Mouse (Mus musculus) activated CD4-positive, CD25-positive, alpha-beta regulatory T cell, adult 4 months (primary cell): ENCODE results near the gene Igfbp4. TPM values are rescaled to one million over a fixed set of nuclear protein-coding genes. Genes with fewer than 3 reads are reported as not detected.
A peak's percentile ranks its signal among the peaks of the same experiment; 100 is the strongest.

Experiments
- ATAC-seq: one replicate; pipeline ENCODE4 v1.8.0; 2017
- polyA plus RNA-seq, 2 experiments: library from polyadenylated mRNA; unstranded; fragments of 100-300 nt; shearing (Covaris generic); gene quantifications; one replicate each; pipeline ENCODE4 v1.2.1; 2017

Igfbp4 gene
- 10 to 100 TPM; 33.7 to 43.6 TPM for polyA plus RNA-seq

- ATAC-seq: no peak
Measured at GRCm38 (mm10) chr11:99041051-99041729, at the start of gene Igfbp4. Gene Igfbp4 (plus strand): TSS chr11:99041244.

DNA sequence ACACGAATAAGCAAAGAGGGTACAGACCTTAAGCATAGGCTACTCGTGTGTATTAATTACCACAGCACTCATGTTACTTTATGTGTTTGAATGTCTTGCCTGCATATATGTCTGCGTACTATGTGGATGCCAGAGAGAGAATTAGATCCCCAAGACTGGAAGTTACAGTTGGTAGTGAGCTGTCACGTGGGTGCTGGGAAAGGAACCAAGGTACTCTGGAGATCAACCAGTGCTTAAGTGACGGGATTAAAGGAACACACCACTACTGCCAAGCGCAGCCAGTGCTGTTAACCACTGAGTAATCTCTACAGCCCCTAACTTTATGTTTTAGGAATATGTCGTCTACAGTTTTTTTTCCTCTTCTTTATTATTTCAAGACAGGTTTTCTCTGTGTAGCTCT lies 45.1 kb upstream of the Igfbp4 start:
- ATAC-seq: no peak

GRCm38 (mm10) chr11:98997659-98998058 lies 43.4 kb upstream of the Igfbp4 start:
- ATAC-seq: no peak

- no peak for ATAC-seq
Measured at GRCm38 (mm10) chr11:98998776-98999175, 42.3 kb upstream of the Igfbp4 start.

GRCm38 (mm10) chr11:98999243-98999642 lies 41.8 kb upstream of the Igfbp4 start:
- ATAC-seq: no peak

DNA sequence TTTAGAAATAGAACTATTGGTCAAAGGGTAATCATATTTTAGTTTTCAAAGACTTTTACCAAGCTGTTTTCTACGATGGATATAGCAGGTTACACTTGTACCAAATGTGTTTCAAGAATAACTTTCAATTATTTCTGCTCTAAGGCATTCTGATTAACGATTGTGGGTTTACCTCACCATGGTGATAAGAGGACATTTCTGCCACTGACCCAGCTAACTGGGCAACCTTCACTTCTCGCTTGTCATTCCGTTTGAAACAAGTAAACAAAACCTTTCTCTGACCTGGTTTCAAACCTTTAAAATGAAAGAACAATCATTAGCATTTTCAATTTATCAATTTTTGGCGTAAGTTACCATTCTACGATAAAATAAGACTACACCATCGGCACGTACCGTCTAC lies 34.3 kb upstream of the Igfbp4 start:
- ATAC-seq: no peak

DNA sequence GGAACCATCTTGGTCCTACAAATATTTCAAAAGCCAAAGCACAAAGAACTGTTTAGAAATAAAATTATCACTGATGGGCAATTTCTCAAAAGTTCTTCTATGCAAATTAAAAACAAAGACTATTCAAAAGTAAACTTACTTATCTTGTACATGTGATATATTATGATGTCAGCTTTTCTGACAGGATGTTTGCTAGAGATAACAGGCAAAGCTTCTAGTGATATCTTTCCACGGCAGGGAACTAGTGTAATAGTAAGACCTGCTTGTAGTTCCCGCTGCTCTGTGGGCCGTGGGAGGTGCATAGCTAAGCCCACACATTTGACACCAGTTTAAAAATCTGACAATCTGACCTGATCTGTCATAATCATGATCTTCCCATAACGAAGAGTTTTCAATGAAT lies 30.9 kb upstream of the Igfbp4 start:
- peak; percentile 77 for ATAC-seq

DNA sequence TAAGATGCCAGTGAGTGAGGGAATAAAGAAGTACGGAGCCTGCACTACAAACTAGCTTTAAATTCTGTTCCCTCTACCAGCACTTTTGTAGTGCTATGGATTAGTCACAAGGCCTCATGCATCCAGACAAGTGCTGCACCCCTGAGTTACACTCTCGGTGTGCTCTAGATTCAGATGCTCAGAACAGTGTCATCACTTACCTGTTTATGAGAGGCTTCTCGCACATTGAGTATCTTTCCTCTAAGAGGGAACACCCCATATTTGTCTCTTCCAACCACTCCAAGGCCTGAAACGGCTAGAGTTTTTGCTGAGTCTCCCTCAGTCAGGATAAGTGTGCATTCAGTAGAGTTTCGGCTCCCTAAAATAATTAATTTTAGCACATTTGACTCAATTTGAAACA lies 30.3 kb upstream of the Igfbp4 start:
- no peak for ATAC-seq

DNA sequence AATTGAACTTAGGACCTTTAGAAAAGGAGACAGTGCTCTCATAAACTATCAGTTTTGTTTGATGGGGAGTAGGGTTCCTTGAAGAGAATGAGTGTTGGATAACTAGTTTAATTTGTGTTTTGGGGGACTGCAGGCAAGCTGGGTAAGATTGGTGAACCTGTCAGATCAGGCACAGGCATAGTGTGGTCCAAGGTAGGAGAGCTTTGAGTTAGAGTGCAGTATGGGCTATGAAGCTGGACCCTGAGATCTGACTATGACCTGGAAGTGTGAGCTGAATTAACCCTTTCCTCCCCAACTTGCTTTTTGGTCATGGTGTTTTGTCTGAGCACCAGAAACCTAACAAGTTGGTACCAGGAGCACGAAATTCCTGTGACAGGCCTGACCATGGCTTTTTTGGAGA lies 27.2 kb upstream of the Igfbp4 start:
- ATAC-seq: no peak

DNA sequence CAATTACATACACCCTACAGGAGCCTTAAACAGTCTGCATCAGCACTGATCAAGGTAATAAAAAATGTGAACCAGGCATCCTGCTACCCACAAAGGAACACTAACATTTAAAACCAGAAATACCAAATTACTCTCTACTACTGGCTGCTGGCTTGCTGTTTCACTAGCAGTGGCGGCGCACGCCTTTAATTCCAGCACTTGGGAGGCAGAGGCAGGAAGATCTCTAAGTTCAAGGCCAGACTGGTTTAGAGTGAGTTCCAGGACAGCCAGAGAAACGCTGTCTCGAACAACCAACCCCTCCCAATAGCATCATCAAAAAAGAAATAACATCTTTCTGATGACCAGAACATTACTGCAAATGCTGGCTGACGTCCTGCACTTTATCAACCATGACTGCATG lies 21.2 kb upstream of the Igfbp4 start:
- no peak for ATAC-seq

DNA sequence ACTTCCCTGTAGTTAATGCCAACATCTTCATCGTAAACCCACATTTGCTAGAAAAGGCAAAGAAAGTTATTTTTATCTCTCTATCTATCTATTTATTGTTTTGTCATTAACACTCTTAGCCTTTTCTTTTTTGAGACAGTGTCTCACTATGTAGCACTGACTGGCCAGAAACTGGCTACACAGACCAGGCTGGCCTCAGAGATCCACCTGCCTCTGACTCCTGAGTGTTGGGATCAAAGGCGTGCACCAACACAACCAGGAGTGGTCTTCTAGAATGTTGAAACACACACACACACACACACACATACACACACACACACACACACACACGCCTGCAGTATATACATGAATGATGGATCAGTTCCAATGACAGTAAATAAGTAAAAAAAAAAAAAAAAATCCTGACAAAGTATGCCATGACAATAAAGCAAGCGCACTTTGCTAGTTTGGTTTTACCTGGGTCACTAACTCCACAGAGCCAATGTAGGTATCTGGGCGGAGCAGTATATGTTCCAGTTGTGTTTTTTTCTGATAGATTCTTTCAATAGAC lies 18.6 kb upstream of the Igfbp4 start:
- ATAC-seq: no peak

DNA sequence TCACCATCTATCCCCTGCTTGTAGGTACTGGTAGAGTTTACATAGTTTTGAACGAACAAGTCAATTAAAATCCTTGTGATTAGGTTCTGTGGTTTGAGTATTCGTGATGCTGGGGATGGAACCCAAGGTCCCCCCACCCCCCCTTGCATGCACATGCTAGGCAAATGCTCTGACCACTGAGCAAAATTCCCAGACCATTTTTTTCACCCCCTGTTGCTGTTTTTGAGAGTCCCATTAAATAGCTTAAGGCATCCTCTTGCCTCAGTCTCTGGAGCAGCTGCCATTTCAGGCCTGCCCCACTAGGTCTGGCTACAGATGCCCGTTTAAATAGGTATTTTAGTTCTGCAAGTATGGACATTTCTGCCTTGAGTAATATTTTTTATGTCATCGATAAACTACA lies 17.9 kb upstream of the Igfbp4 start:
- no peak for ATAC-seq

- ATAC-seq: peak; percentile 95
Measured at GRCm38 (mm10) chr11:99023500-99024467, 17.3 kb upstream of the Igfbp4 start, which contains the start of gene Top2a. Gene Top2a (minus strand): TSS chr11:99024189.

DNA sequence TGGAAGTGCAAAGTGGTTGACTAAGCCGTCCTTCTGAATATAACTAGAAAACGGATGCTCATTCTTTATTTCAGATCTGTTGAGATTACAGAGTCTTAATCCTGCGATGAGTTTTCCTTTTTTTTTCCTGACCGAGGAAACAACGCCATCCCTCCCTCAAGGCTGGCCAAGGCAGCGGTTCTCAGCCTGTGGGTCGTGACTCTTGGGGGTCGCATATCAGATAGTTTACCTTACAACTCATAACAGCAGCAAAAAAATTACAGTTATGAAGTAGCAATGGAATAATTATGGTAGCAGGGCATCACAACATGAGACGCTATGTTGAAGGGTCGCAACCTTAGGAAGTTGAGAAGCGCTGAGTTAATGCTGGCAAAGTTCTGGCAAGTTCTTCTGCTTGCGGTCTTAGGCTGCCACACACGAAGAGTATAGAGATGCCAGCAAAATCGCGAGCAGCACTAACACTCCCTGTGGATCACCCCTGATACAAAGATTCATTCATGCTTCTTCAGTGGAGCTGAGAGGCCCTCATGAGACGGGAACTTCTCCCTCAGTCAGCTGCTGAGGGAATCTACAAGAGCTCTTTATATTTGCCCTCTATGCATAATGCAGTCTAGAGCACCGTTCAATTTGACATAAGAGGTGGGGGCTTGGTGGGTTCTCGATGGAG lies 16.4 kb upstream of the Igfbp4 start:
- no peak for ATAC-seq

GRCm38 (mm10) chr11:99025878-99026277 lies 15.2 kb upstream of the Igfbp4 start:
- no peak for ATAC-seq

DNA sequence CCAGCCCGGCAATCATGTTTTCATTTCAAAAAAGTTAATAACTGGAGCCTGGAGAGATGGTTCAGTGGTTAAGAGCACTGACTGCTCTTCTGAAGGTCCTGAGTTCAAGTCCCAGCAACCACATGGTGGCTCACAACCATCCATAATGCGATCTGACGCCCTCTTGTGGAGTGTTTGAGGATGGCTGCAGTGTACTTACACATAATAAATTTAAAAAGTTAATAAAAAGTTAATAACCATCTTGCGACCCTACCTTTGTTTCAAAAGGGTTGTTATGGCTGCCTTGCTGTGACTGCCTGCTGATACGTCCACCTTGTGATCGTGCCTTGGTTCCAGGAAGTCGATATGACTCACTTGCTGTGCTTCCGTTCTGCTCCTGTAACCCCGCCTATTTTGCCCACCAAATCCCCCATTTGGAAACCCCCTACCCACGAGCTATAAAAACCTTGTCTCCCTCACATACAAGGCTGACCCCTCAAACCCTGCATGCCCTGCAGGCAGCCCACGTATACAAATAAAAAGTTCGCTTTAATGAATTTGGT lies 14.1 kb upstream of the Igfbp4 start:
- no peak for ATAC-seq

- ATAC-seq: no peak
Measured at GRCm38 (mm10) chr11:99035350-99035749, 5.7 kb upstream of the Igfbp4 start.

DNA sequence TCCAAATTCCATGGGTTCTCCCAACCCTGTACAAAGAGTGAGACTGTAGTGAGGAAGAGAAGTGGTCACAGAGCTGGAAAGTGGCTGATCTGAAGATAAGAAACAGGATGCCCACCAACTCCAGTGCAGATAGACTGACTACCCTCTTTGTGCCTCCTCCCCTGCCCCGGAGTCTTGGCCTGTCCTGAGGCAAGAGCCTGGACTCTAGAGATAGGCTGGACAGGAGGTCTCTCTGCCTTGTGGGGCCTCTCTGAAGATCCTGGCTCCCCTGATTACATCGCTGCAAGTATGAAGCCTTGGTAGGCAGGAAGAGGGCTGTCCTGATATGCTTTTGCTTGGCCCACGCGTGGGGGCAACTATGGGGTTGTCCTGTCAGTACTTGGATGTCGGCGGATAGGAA lies 4.8 kb upstream of the Igfbp4 start:
- no peak for ATAC-seq

DNA sequence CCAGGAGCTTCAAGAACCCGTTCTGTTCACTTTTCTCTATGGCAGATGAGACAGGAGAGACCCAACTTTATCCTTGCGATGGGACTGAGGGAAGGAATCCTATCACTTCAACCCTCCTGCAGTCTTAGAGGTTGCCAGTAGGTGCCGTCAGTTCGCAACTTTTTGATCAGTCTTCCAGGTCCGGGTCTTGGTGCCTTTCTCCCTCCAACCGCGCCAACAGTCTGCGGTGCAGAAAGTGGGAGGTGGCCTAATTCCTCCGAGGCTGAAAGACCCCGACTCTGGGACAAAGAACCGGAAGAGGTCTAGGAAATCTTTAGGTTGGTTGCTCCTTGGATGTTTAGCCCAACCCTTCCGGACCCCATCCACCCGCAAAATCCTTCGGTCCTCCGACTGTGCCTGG lies 1.3 kb upstream of the Igfbp4 start:
- ATAC-seq: peak; percentile 65

GRCm38 (mm10) chr11:99040346-99040974 lies 584 bp upstream of the Igfbp4 start:
- no peak for ATAC-seq

DNA sequence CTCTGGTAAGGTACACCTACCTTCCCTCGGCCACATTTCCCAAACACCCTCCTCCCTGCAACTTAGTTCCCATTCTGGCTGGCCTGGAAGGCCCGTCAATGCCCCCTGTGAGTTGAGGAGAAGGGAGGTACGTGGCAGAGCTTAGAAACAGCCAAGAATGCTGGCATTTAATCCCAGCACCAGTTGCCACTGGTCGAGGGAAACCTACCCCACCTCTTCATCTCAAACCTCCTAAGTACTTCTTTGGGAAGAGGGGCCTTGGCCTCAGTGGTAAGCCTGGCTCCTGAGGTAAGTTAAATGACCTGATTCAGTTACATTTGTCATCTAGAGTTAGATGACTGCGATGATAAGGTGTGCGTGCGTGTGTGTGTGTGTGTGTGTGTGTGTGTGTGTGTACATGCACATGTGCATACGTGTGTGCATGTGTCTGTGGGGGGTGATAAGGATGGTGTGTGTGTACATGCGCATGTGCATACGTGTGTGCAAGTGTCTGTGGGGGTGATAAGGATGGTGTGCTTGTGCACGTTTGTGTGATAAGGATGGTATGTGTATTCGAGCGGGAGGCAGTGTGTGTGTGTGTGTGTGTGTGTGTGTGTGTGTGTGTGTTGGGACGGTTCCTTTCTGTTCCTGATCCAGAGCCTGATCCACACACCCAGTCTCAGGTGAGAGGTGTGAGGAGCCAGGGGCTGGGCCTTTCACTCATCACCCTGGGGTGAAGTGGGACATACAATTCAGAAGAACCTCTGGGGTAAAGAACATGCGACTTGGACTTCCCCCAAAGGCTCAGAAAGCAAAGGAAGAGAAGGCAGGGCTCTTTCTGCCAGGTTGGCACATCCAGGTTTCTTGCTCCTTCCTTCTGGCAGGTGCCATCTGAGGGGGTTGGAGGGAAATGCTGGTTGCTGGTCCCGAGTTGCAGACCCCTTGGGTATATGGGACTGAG lies 1.1 kb downstream of the Igfbp4 start:
- no peak for ATAC-seq
